Mouse (Mus musculus) duodenum, adult 2 months (tissue): ENCODE results near the gene Vmn2r108. TPM values are rescaled to one million over a fixed set of nuclear protein-coding genes. Genes with fewer than 3 reads are reported as not detected.

ENCODE experiments used
- polyA plus RNA-seq: library from polyadenylated mRNA; depleted of rRNA; stranded (reverse); fragments of >200 nt; gene quantifications from 2 replicates; pipeline ENCODE4 v1.2.3, GENCODE M21; 2012; ENCODE audit warnings: low replicate concordance; rRNA removed

The Vmn2r108 gene
- polyA plus RNA-seq: not detected in 2 replicates

GRCm38 (mm10) chr17:20481231-20481630 is at the start of gene Vmn2r108:
Vmn2r108 (minus strand) TSS chr17:20481331.

GRCm38 (mm10) chr17:20497858-20498257 is 16.7 kb upstream of the Vmn2r108 start, which contains the start of gene Vmn1r225:
Vmn1r225 (plus strand) TSS chr17:20498158.

GRCm38 (mm10) chr17:20413846-20414245 is 67.3 kb downstream of the Vmn2r108 start, which contains the start of gene Vmn1r224:
Vmn1r224 (plus strand) TSS chr17:20414146.

Other genes starting within 250 kb of the Vmn2r108 start
- not detected in 2 replicates for gene Vmn2r105, start 246.3 kb downstream of the Vmn2r108 start, polyA plus RNA-seq
- gene Vmn2r106, start 195.8 kb downstream of the Vmn2r108 start, polyA plus RNA-seq: not detected in 2 replicates
- not detected in 2 replicates for gene Vmn2r107, start 136.1 kb downstream of the Vmn2r108 start, polyA plus RNA-seq
- gene Vmn1r224, start 67.2 kb downstream of the Vmn2r108 start, polyA plus RNA-seq: not detected in 2 replicates
- gene Vmn1r225, start 16.8 kb upstream of the Vmn2r108 start, polyA plus RNA-seq: not detected in 2 replicates
- not detected in 2 replicates for gene Vmn2r109, start 83.4 kb upstream of the Vmn2r108 start, polyA plus RNA-seq
- not detected in 2 replicates for gene Vmn2r110, start 115.1 kb upstream of the Vmn2r108 start, polyA plus RNA-seq
- not detected in 2 replicates for gene Fpr-rs3, start 143.5 kb upstream of the Vmn2r108 start, polyA plus RNA-seq
- not detected in 2 replicates for gene Vmn1r226, start 201.5 kb upstream of the Vmn2r108 start, polyA plus RNA-seq
- not detected in 2 replicates for gene Vmn1r227, start 248.5 kb upstream of the Vmn2r108 start, polyA plus RNA-seq